Mouse (Mus musculus): ENCODE data around the gene Zbtb1.

The Zbtb1 gene

GRCm38 (mm10) chr12:76369978-76370830 is at the start of gene Zbtb1:
Zbtb1 (plus strand) TSS chr12:76370266.
- peak; percentile 42 for ATAC-seq (ENCODE audit: low TSS enrichment)

DNA sequence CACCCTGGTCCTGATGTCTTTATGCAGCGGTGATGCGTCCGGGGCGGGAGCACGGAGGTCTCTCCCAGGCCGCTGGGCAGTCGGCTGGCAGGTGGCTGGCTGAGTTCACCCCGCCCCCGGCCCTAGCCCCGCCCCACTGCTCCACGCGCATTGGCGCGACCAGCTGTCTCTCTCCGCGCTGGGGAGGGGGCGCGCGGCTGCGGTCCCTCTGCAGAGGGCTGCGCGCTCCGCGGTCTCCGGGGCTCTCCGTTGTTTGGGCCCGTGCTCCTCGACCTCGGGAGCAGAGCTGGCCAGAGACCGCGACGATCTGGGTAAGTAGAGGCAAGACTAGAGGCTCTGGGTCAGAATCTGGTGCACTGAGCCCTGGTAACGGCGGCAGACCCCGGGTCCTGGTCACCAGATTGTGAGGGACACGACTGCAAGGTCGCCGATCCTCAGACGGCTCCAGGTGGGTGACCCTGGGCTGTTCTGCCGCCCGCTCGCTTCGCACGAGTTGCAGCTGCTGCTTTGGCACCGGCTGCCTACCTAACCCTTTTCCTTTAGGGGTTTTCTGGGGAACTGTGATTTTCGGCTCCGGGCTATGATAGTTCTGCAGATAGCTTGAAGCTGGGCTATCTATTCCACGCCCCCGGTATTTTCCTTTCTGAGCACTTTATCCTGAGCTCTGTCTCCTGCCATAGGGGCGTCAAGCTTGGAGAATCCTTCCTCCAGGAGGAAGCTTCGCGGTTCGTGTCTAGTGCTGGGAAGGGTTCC is 45.2 kb upstream of the Zbtb1 start, which contains the start of gene Akap5:
Gene Akap5 (plus strand): TSS at position 213 of the 753 bp plus-strand sequence.
- peak; percentile 66 for ATAC-seq (ENCODE audit: low TSS enrichment)

- ATAC-seq (ENCODE audit: low TSS enrichment) = peak; percentile 76
These were observed 43.4 kb upstream of the Zbtb1 start for GRCm38 (mm10) chr12:76326437-76327220.

DNA sequence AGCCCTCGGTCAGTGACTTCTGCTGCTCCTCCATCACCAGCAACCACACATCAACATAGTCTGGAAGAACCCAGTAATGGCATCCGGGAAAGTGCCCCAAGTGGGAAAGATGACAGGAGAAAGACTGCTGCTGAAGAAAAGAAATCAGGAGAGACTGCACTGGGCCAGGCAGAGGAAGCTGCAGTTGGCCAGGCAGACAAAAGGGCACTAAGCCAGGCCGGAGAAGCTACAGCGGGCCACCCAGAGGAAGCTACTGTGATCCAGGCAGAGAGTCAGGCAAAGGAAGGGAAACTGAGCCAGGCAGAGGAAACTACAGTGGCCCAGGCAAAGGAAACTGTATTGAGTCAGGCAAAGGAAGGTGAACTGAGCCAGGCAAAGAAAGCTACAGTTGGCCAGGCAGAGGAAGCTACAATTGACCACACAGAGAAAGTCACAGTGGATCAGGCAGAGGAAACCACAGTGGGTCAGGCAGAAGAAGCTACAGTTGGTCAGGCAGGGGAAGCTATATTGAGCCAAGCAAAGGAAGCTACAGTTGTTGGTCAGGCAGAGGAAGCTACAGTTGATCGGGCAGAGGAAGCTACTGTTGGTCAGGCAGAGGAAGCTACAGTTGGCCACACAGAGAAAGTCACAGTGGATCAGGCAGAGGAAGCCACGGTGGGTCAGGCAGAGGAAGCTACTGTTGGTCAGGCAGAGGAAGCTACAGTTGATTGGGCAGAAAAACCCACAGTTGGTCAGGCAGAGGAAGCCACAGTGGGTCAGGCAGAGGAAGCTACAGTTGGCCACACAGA is 41.3 kb upstream of the Zbtb1 start:
- no peak for ATAC-seq (ENCODE audit: low TSS enrichment)

DNA sequence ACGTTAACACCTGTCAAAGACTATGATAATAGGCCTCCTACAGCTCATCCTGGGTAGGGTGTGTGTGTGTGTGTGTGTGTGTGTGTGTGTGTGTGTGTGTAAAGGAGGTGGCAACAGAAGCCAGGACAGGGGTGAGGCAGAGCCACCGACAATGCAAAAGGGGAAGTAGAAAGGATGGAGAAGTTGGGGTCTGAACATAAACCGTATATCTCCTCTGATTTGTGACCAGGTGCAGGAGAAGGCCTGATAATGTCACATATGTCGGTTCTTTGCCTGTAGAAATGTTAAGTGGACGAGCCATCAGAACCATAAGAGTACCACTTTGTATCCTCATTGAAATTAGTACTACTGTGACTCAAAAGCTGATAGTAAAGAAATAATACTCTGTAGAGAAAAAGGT is 36.4 kb upstream of the Zbtb1 start:
- no peak for ATAC-seq (ENCODE audit: low TSS enrichment)

DNA sequence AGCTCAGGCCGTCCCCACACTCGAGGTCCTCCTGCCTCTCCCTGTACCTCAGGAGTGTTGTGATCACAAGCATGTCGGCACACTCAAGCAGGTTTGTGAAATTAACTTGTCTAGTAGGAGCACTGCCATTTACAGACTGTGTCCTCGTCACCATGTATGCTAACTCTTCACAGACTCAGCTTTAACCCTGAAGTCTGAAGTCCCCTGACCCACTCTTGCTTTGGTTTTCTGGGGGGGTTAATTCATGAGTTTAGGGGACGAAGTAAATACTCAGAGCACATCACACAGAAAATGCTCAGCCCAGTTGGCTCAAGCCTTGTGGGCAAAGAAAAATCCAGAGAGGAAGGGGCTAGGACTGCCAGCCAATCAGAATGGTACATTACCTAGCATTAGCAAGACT is 34.4 kb upstream of the Zbtb1 start:
- no peak for ATAC-seq (ENCODE audit: low TSS enrichment)

GRCm38 (mm10) chr12:76336111-76336965 is 33.7 kb upstream of the Zbtb1 start:
- ATAC-seq (ENCODE audit: low TSS enrichment) = no peak

- ATAC-seq (ENCODE audit: low TSS enrichment) = peak; percentile 68
These were observed 29.0 kb upstream of the Zbtb1 start for GRCm38 (mm10) chr12:76341080-76341479.

DNA sequence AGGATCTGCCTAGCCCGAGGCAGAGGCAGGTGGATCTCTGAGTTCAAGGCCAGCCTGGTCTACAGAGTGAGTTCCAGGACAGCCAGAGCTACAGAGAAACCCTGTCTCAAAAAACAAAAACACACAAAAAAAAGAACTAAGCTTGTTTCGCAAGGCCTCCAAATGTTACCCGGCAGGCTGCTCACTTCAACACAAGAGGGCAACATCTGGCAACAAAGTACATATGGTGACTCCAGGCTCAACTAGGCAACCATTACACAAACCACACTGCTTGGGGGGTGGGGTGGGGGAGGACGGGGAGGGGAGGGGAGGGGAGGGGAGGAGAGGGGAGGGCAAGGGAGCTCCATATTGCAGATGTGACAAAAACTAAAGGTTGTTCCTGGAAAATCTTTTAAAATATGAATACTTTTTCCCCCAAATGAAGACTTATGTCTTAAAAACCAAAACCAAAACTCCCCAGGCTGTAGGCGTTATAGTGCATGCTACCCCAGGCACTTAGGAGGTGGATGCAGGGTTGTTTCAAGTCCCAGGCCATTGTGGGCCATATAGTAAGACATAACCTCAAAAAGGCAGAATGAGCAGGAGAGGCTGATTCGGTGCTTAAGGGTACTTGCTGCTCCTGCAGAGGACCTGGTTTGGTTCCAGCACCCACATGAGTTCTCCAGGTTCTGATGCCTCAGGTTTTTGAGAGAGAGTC is 24.2 kb upstream of the Zbtb1 start:
- no peak for ATAC-seq (ENCODE audit: low TSS enrichment)

GRCm38 (mm10) chr12:76349680-76350220 is 20.3 kb upstream of the Zbtb1 start:
- ATAC-seq (ENCODE audit: low TSS enrichment) = no peak

GRCm38 (mm10) chr12:76360868-76361267 is 9.2 kb upstream of the Zbtb1 start:
- no peak for ATAC-seq (ENCODE audit: low TSS enrichment)

GRCm38 (mm10) chr12:76361405-76362302 is 8.4 kb upstream of the Zbtb1 start:
- ATAC-seq (ENCODE audit: low TSS enrichment) = no peak

DNA sequence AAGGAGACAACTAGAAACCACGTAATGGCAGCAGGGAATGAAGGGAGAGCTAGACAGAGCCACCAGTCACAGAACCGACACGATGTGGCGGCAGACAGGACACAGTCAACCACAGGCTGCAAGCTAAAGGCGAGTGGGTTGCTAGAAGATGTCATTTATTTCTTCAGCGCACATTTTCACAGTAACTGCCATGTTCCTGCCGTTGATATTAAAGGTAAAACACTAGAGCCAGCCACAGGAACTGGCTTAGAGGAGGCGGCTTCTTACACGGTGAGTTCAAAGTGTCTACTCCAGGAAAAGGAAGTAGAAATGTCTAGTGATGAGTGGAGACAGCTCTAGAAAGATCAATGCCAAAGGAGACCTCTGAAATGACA is 7.8 kb upstream of the Zbtb1 start:
- no peak for ATAC-seq (ENCODE audit: low TSS enrichment)

DNA sequence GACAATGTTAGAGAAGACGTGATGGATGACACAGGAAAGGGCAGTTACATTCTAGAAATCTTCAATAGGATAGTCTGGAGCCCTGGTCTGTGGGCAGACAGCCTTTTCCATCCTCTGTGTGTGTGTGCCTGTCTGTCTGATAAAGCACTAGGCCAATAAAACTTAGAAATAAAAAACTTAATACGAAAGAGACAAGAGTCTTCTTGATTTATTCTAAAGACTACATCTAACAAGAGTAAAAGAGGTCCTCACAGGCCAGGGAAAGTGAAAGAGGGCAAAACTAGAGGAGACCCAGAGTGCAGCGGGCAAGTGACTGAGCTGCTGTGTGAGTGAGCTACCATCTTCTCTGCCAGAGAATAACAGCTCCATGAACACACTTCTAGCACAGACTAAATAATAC is 3.8 kb upstream of the Zbtb1 start:
- ATAC-seq (ENCODE audit: low TSS enrichment) = no peak

GRCm38 (mm10) chr12:76367096-76367995 is 2.7 kb upstream of the Zbtb1 start:
- no peak for ATAC-seq (ENCODE audit: low TSS enrichment)

DNA sequence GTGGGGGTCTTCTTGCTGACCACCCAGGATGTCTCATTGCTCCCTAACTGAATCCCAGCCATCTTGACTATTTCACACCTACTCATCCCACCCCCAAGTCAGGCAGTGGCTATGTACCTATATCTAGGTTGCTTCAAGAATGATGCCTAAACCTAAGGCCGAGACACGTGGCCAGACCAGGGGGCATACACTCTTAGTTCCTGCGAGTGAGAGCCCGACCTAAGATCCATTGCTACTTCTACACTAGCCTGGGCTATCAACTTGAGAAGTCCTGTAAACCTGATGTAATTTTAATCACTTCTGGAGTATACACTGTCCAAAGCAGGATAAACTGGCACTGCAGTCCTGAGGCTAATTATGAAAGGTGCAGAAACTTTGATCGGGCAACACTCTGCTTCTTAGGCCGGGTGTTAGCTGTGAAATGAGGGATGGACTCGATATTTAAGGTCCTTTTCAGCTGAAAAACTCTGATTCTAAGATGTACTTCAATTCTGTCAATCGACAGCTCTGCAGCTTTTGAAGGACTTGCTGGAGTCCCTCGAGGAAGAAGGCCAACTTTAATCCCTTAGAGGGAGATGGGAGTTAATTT is 1.8 kb upstream of the Zbtb1 start:
- ATAC-seq (ENCODE audit: low TSS enrichment) = no peak

DNA sequence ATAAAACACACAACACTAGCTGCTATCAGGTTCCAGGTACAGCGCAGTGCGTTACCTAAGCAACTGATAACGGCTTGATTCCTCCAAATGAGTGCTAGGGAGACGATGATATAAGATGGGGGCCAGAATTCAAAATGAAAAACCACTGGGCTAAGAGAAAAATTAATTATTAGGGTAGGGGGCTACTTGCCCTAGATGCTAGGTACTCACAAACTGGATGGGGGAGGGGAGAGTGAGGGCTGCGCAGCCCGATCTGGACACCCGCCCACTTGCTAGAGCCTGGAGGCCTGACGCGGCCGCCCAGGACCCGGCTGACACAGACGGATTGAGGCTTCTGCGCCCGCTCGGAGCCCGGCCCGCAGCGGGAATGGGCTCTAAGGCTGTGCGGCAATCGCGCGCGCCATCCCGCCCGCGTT is 1.3 kb upstream of the Zbtb1 start:
- peak; percentile 0; the same call in 1 of the 2 replicates for ATAC-seq (ENCODE audit: low TSS enrichment)
